Mouse (Mus musculus) E14TG2a.4 (cell line): ENCODE results near the gene Epb42.
"Not testable (repeated sequence)": the region's sequence is repeated elsewhere in the genome, so short reads cannot be mapped to it uniquely, and the experiment has no call there.

Experiments used
- H3K27me3 ChIP-seq: 2 replicates; pipeline ENCODE4 v1.6.1; 2014; ENCODE audit warnings: low read length, control low read depth; ENCODE audit not compliant: insufficient read depth
- H3K36me3 ChIP-seq: 2 replicates; pipeline ENCODE4 v1.6.1; 2014; ENCODE audit warnings: low read length, control low read depth; ENCODE audit not compliant: insufficient read depth
- H3K4me1 ChIP-seq: replicated peaks from 2 replicates; pipeline ENCODE4 v1.6.1; 2014; ENCODE audit warnings: low read depth, low read length, control low read depth
- H3K4me3 ChIP-seq: replicated peaks from 2 replicates; pipeline ENCODE4 v1.5.1; 2014; ENCODE audit warnings: mild to moderate bottlenecking, low read length
- H3K9me3 ChIP-seq: 2 replicates; pipeline ENCODE4 v1.6.1; 2014; ENCODE audit warnings: low read length, control low read depth
- CTCF ChIP-seq: conservative IDR thresholded peaks from 2 replicates; pipeline ENCODE4 v1.5.1; 2014; ENCODE audit warnings: low read length
- NANOG ChIP-seq: IDR thresholded peaks from 2 replicates; pipeline ENCODE4 v1.6.1; 2014; ENCODE audit warnings: borderline replicate concordance, low read length, mixed read lengths
- POU5F1 ChIP-seq: IDR thresholded peaks from 2 replicates; pipeline ENCODE4 v1.6.1; 2014; ENCODE audit warnings: low read length, borderline replicate concordance

Epb42 gene

DNA sequence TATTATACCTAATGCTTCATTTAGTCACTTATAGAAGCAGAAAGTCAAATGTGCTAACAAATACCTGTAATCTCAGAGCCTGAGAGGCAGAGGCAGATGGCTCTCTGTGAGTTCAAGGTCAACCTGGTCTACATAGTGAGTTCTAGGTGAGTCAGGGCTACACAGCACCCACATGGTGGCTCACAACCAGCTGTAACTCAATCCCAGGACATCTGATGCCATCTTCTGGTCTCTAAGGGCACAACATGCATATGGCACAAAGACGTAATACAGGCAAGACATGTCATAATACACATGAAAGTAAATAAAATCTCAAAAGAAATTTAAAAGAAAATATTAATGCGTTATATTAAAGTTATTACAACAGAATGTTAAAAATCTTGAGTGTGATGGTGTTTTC lies 33.3 kb downstream of the Epb42 start:
- peak; percentile 18; the same call in 1 of the 2 replicates for TF ChIP-seq CTCF
- TF ChIP-seq POU5F1 = no peak
- no peak for TF ChIP-seq NANOG
- no peaks in the 10 kb centered on the region for H3K36me3 ChIP-seq
- H3K27me3 ChIP-seq = no peaks in the 10 kb centered on the region
- H3K4me1 ChIP-seq = peaks cover 5% of the 10 kb centered on the region; the same call in 1 of the 2 replicates
- no peak overlapping the region for H3K4me3 ChIP-seq
- H3K9me3 ChIP-seq = no peaks in the 10 kb centered on the region

GRCm38 (mm10) chr2:120998863-120999262 lies 38.0 kb downstream of the Epb42 start:
- H3K4me1 ChIP-seq = no peaks in the 10 kb centered on the region
- no peaks in the 10 kb centered on the region for H3K36me3 ChIP-seq
- no peaks in the 10 kb centered on the region for H3K9me3 ChIP-seq
- TF ChIP-seq POU5F1 = no peak
- no peak for TF ChIP-seq CTCF
- TF ChIP-seq NANOG = no peak
- no peaks in the 10 kb centered on the region for H3K27me3 ChIP-seq
- H3K4me3 ChIP-seq = no peak overlapping the region

- H3K4me3 ChIP-seq, H3K4me1 ChIP-seq, H3K27me3 ChIP-seq, H3K9me3 ChIP-seq, H3K36me3 ChIP-seq: not testable (repeated sequence)
Observed at GRCm38 (mm10) chr2:120996607-120997006, 40.3 kb downstream of the Epb42 start.

DNA sequence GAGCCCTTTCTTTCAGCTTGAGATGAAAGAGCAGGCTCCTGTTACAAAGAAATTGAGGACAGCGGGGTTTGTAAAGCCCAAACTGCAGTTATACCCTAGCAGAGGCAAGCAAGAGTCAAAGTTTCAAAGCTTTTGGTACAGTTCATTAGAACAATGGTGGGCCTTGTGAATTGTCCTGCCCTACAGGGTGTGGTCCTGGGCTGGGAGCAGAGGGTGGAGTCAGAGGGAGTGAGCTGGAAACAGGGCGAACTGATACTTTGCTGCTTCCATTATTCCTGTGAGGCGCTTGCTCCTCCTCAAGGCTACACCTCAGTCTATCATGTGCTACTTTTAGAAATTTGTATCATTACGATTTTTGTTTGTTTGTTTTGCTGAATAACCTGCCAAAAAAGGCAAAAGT lies 45.7 kb downstream of the Epb42 start:
- H3K4me1 ChIP-seq = peaks cover 14% of the 10 kb centered on the region
- no peaks in the 10 kb centered on the region for H3K9me3 ChIP-seq
- no peak overlapping the region for H3K4me3 ChIP-seq
- no peaks in the 10 kb centered on the region for H3K36me3 ChIP-seq
- TF ChIP-seq POU5F1 = no peak
- no peak for TF ChIP-seq NANOG
- TF ChIP-seq CTCF = no peak
- no peaks in the 10 kb centered on the region for H3K27me3 ChIP-seq

GRCm38 (mm10) chr2:120985241-120985640 lies 51.6 kb downstream of the Epb42 start:
- TF ChIP-seq NANOG = no peak
- peak; percentile 69 for TF ChIP-seq CTCF
- no peaks in the 10 kb centered on the region for H3K36me3 ChIP-seq
- peaks cover 12% of the 10 kb centered on the region; the same call in 1 of the 2 replicates for H3K4me1 ChIP-seq
- no peaks in the 10 kb centered on the region for H3K9me3 ChIP-seq
- H3K4me3 ChIP-seq = no peak overlapping the region
- H3K27me3 ChIP-seq = no peaks in the 10 kb centered on the region

DNA sequence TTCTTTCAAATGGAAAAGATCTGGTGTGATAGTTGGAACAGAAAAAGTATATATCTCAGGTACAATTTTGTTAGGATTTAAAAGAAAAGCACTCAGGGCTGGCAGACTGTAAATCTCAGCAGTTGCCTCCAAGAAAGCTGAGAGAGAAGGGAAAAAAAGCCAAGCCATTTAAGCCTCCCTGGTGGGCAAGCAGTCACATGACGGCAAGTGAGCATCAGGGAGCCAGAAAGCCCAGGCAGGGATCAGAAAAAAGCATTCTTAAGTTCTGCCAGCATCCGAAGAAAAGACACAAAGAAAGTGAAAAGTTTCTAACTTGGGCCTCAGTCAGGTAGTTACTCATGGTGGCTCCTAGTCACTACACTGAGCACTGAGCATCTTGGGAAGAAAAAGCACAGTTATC lies 53.3 kb downstream of the Epb42 start:
- Histone ChIP-seq H3K27me3 (no peaks in the 10 kb centered on the region), H3K4me1 (peaks cover 8% of the 10 kb centered on the region; the same call in 1 of the 2 replicates), H3K36me3 (no peaks in the 10 kb centered on the region), H3K9me3 (no peaks in the 10 kb centered on the region), H3K4me3 (no peak overlapping the region)
- TF ChIP-seq CTCF = no peak
- TF ChIP-seq POU5F1 = no peak
- TF ChIP-seq NANOG = no peak

- Histone ChIP-seq H3K4me1 (peaks cover 15% of the 10 kb centered on the region), H3K27me3 (peaks cover 10% of the 10 kb centered on the region), H3K36me3 (no peaks in the 10 kb centered on the region), H3K9me3 (no peaks in the 10 kb centered on the region), H3K4me3 (no peak overlapping the region)
- TF ChIP-seq NANOG (no peak), POU5F1 (no peak), CTCF (no peak)
Observed at GRCm38 (mm10) chr2:120980861-120981260, 56.0 kb downstream of the Epb42 start.

- H3K4me1 ChIP-seq = peaks cover 15% of the 10 kb centered on the region
- TF ChIP-seq POU5F1 = no peak
- TF ChIP-seq CTCF = no peak
- TF ChIP-seq NANOG = no peak
- no peak overlapping the region for H3K4me3 ChIP-seq
- no peaks in the 10 kb centered on the region for H3K36me3 ChIP-seq
- no peaks in the 10 kb centered on the region for H3K9me3 ChIP-seq
- peaks cover 10% of the 10 kb centered on the region for H3K27me3 ChIP-seq
Observed at GRCm38 (mm10) chr2:120979819-120980218, 57.1 kb downstream of the Epb42 start.

- Histone ChIP-seq H3K27me3 (peaks cover 10% of the 10 kb centered on the region), H3K4me3 (no peak overlapping the region), H3K36me3 (no peaks in the 10 kb centered on the region), H3K4me1 (peaks cover 17% of the 10 kb centered on the region), H3K9me3 (no peaks in the 10 kb centered on the region)
- TF ChIP-seq NANOG = no peak
- no peak for TF ChIP-seq POU5F1
- no peak for TF ChIP-seq CTCF
Observed at GRCm38 (mm10) chr2:120978693-120979037, 58.2 kb downstream of the Epb42 start.
